Mouse (Mus musculus): ENCODE results near the gene Pou6f1.
"Not testable (repeated sequence)": the region's sequence is repeated elsewhere in the genome, so short reads cannot be mapped to it uniquely, and the experiment has no call there.

Pou6f1 gene

DNA sequence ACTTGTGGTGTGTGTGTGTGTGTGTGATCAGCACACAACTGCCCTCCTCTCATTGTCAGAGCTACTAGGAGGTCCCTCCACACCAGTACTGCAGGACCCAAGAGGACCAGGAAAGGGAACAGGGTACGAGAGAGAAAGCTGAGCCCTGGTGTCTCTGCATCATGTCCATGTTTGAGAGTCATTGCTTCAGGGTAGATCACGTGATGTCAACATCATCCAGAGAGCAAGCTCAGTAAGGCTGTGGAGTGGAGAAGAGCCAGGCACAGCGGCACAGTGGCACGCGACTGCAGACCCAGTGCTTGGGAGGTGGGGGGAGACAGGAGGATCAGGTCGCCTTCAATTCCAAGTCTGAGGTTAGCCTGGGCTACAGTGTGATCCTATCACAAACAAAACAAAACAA lies 23.4 kb downstream of the Pou6f1 start:
- DNase-seq (ENCODE audit: low read depth, low spot score), result no peak

DNA sequence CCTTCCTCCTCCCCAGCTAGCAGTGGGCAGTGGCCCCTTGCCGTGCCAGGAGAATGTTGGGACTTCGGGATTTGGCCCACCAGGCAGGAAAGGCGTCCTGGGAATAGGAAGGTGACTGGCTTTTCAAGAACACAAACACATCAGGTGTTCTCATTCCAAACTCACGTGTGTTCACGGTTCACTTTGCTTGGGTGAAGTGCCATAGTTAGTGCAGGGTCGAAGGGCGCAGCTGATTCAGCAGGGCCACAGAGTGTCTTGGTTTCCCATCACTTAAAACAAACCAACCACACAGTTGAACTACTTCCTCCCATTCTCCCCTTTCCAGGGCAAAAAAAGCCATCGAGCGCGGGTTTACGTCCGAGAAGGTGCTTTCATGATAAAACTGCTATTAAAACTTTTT lies 24.4 kb downstream of the Pou6f1 start:
- no peak for DNase-seq (ENCODE audit: low read depth, low spot score)

DNA sequence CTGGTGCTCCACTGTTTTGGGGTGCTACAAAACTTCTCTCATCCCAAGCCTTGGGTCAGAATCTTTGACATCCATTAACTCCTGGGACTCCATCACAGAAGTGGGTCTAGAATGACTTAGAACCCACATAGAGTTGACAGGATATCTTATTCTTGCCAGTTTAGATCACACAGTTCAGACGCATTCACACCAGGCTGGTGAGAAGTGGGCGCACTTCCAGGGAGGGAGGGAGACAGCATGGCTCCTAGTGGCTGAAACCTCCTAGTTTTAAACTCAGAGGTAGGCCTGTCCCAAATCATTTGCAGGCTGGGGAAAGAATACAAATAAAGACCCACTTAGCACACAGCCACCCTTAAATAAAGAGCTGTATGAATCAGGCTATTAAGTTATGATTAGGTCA lies 25.4 kb downstream of the Pou6f1 start:
- no peak for DNase-seq (ENCODE audit: low read depth, low spot score)

DNA sequence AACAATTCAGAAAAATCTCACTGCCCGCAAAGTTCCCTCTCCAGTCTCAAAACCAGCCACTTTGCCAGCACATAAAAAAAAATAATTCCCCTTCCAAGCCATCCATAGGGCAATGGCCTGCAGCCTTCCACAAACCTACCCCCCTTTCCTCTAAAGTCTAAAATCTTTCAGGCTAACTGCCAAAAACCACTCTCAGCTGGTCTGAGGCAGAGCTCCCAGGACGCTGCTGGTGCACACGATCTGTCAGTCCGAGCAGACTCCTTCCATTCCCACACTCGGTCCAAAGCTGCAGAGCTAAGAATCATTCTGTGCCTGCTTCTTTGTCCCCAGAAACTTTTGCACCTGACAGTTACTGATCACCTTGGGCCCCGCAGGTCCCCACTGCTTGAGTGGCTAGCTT lies 25.8 kb downstream of the Pou6f1 start:
- no peak for DNase-seq (ENCODE audit: low read depth, low spot score)

DNA sequence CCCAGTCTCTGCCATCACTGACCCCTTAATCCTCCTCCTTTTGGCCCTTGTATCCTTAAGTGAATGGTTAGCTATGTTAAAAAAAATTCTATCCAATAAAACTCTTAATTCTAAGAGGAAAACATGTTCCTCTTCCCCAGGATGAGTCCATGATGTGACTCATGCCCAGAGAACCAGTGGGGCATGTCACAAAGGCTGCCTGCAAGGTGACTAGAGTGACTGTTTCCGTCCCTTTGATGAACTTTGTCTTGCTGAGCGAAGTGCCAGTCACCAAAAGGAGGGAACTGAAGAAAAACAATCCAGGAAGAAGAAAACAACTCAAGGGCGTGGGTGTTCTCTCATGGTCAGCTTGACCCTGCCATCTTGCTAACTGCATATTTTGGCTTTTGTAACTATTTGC lies 30.5 kb downstream of the Pou6f1 start:
- no peak for DNase-seq (ENCODE audit: low read depth, low spot score)

DNA sequence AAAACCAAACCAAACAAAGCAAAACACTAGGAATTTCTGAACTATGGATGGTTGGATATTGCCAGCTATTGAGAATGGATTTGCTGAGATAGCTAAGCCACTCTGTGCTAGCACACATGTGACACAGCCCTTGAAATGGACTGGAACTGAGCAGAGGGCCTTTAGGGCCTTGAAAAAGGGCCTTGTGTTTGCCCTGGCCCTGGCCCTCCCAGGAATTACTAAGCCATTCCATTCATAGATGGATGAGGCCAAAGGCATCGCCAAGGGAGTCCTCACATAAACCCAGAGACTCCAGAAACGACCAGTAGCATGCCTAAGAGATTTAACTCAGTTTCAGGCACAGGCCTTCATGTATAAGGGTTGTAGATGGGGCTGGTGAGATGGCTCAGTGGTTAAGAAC lies 33.3 kb downstream of the Pou6f1 start:
- no peak for DNase-seq (ENCODE audit: low read depth, low spot score)

DNA sequence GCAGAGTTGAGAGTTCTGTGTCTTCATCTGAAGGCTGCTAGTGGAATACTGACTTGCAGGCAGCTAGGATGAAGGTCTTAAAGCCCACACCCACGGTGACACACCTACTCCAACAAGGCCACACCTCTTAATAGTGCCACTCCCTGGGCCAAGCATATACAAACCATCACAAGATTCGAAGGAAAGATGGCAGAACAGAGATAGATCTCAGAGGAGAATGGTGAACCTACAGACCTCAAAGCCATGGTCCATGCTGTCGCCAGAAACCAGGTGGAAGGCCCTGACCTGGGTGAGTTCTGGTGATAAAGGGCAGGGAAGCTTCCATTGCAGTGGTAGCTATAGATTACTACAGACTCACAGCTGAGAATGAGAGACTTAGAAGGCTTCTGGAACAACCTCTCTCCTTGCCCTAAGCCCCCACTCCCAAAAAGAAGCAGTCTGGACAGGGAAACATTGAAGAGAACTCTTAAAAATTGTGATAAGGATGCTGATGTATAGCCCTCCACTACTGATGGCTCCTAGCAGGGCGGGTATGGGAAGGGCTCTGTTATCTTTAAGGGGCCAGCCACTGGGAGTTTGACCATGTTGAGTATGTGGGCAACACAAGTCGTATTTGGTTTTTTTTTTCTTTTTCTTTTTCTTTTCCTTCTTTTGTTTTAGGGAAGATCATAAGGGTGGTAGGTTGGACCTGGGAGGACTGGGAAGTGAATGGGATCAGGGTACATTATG lies 41.9 kb downstream of the Pou6f1 start:
- DNase-seq (ENCODE audit: low read depth, low spot score), result no peak

- no peak for DNase-seq (ENCODE audit: low read depth, low spot score)
These were observed 43.4 kb downstream of the Pou6f1 start for GRCm38 (mm10) chr15:100556378-100556777.

GRCm38 (mm10) chr15:100555965-100556364 lies 43.8 kb downstream of the Pou6f1 start:
- no peak for DNase-seq (ENCODE audit: low read depth, low spot score)

DNA sequence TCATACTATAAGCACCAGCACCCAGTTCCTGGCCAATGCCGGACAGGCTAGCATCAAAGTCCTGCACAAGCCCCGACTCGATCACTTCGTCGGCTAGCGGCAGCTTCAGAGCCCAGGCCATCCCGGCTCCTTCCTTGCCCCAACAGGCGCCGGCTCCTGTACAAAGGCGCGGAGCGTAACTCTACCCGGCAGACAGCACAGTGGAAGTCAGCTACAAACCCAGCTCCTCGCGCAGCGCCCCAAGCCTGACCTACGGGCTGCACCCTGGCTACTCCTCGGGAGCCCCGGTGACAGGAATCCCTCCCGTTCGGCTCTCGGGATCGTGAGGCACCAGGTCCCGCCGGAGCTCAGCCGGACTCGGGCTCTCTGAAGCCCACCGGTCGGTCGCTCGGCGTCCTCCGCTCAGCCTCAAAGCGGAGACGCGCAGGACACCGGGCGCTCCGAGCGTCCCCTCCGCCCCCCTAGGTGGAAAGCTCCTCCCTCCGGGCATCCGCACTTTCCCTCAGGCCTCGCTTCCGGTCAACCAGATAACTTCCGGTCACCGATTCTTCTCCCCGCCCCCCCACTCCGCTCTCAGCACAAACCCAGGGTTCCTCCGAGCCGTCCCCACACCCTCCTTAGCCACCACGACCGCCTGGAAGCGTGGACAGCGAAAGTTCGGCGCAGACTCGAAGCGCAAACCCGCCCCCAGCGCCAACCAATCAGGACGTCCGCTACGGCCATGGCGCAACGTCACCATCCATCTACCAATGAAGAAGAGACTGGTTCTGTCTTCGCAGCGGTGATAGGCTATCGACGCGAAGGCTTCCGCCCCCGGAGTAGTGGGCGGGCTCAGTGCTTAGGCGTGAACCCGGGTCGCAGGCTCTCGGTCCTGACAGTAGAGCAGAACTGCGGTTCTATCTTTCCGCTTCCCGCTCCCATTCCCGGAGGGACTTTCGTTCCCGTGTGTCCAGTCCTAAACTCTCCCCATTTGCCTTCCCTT lies 48.2 kb downstream of the Pou6f1 start, which contains the start of gene Tfcp2:
Gene Tfcp2 (minus strand): TSS at position 683 of the 982 bp plus-strand sequence.
- DNase-seq (ENCODE audit: low read depth, low spot score), result peak; percentile 98

GRCm38 (mm10) chr15:100550280-100550679 lies 49.5 kb downstream of the Pou6f1 start:
- DNase-seq (ENCODE audit: low read depth, low spot score), result no peak

GRCm38 (mm10) chr15:100543651-100544030 lies 56.1 kb downstream of the Pou6f1 start:
- not testable (repeated sequence) for DNase-seq (ENCODE audit: low read depth, low spot score)

- DNase-seq (ENCODE audit: low read depth, low spot score), result not testable (repeated sequence)
These were observed 56.7 kb downstream of the Pou6f1 start for GRCm38 (mm10) chr15:100542876-100543650.

DNA sequence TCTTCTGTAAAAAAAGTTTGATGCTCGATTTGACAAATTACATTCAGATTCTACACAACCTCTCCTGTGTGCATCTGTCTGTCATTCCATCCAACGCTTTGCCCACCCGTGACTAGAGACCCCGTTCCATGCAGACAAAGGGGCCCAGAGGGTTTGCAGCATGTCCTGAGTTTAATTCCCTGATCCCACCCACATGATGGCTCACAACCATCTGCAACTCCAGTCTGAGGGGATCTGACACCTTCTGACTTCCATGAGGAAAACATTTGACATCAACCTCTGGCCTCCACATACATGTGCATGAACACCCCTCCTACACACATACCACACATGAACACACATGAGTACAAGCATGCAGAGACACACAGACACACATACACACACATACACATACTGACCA lies 58.4 kb downstream of the Pou6f1 start:
- DNase-seq (ENCODE audit: low read depth, low spot score), result no peak

DNA sequence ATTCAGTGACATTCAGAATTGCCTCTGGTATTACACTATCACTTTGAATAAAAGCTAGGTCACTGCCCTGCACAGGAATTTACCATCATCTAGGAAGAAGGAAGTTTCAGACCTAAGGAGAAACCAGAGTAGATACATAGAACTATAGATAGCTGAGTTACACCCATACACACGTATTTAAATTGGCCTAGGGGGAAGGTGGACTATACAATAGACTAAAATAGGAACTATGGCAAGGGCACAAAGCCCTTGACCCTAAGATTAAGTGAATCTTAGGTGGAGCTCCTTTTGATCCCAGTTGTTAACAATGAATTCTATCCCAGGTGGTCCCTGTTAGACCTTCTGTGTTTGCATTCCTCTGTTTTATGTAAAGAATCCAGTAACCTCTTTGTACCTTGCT lies 58.8 kb downstream of the Pou6f1 start:
- not testable (repeated sequence) for DNase-seq (ENCODE audit: low read depth, low spot score)

GRCm38 (mm10) chr15:100539411-100539810 lies 60.4 kb downstream of the Pou6f1 start:
- DNase-seq (ENCODE audit: low read depth, low spot score), result no peak

DNA sequence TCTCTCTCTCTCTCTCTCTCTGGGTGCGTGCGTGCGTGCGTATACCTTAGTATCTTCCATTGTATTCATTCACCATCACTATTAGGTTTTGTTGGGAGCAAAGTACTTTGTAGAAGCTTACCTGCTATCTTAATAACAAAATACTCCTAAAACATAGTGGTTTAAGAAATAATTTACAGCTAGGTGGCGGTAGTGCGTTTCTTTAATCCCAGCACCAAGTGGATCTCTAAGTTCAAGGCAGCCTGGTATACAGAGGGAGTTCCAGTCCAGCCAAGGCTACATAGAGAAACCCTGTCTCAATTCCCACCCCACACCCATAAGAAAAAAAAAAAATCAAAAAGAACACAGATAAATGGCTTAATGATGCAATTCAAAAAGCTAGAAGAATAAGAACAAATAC lies 61.9 kb downstream of the Pou6f1 start:
- peak; percentile 34 for DNase-seq (ENCODE audit: low read depth, low spot score)

- DNase-seq (ENCODE audit: low read depth, low spot score), result no peak
These were observed 71.9 kb downstream of the Pou6f1 start for GRCm38 (mm10) chr15:100527900-100528299.

DNA sequence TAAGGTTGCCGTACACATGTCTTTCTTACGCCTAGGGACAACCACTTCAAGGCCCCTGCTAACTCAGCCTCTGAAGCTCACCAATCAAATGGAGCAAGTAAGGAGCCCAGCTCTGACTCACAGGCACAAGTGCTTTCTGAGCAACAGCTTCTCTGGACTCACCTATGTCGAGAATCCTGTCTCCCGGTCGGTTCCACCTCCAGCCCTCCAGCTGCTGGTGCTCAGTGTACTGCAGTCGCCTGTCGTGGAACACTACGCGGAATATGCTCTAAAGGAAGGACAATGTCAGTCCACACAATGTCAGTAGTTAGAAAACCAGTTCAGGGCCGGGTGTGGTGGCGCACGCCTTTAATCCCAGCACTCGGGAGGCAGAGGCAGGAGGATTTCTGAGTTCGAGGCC lies 74.4 kb downstream of the Pou6f1 start:
- no peak for DNase-seq (ENCODE audit: low read depth, low spot score)
